Mouse (Mus musculus): ENCODE measurements around the gene Rln3. TPM values are rescaled to one million over a fixed set of nuclear protein-coding genes. Genes with fewer than 3 reads are reported as not detected.

Rln3 gene
- 2.6 and 7.4 TPM in 2 replicates for polyA plus RNA-seq (2012; rRNA removed)

- H3K27me3 ChIP-seq (ENCODE audit: control insufficient read depth, insufficient read depth, low read length), result no peaks in the 10 kb centered on the region
- 39% methylated on average over 9 of the region's 9 CpGs for WGBS
These were observed at the start of gene Rln3 for GRCm38 (mm10) chr8:84044900-84045299. Gene Rln3 (minus strand): TSS chr8:84045000.

GRCm38 (mm10) chr8:84090585-84090984 lies 45.8 kb upstream of the Rln3 start:
- H3K4me3 ChIP-seq (replicated peaks; ENCODE audit: insufficient read depth, low read depth, low read length), result no peak overlapping the region
- H3K27ac ChIP-seq (ENCODE audit: insufficient read depth, low read length), result no peak overlapping the region
- TF ChIP-seq CTCF (IDR thresholded peaks at IDR 0.05; ENCODE audit: borderline replicate concordance, insufficient read depth, low read depth, low read length), result no peak
- no peak for TF ChIP-seq POLR2A (IDR thresholded peaks at IDR 0.05; ENCODE audit: borderline replicate concordance, insufficient read depth, low read length)
- no peaks in the 10 kb centered on the region for H3K27me3 ChIP-seq (ENCODE audit: control insufficient read depth, insufficient read depth, low read length)
- H3K4me1 ChIP-seq (ENCODE audit: control insufficient read depth, insufficient read depth, low read length), result no peaks in the 10 kb centered on the region
- no peak for DNase-seq
- 66% methylated on average over 8 of the region's 8 CpGs for WGBS

More at GRCm38 (mm10) chr8:84044900-84045299, at the start of gene Rln3:
- Histone ChIP-seq H3K4me3 (replicated peaks; ENCODE audit: insufficient read depth, low read depth, low read length) (no peak within 1 kb of the TSS), H3K27ac (ENCODE audit: insufficient read depth, low read length) (no peak within 1 kb of the TSS), H3K4me1 (ENCODE audit: control insufficient read depth, insufficient read depth, low read length) (no peaks in the 10 kb centered on the region)
- no peak for TF ChIP-seq POLR2A (IDR thresholded peaks at IDR 0.05; ENCODE audit: borderline replicate concordance, insufficient read depth, low read length)
- TF ChIP-seq CTCF (IDR thresholded peaks at IDR 0.05; ENCODE audit: borderline replicate concordance, insufficient read depth, low read depth, low read length), result no peak
- DNase-seq, result no peak

- H3K4me1 ChIP-seq (ENCODE audit: control insufficient read depth, insufficient read depth, low read length), result no peaks in the 10 kb centered on the region
- no peak for TF ChIP-seq CTCF (IDR thresholded peaks at IDR 0.05; ENCODE audit: borderline replicate concordance, insufficient read depth, low read depth, low read length)
- no peak for TF ChIP-seq POLR2A (IDR thresholded peaks at IDR 0.05; ENCODE audit: borderline replicate concordance, insufficient read depth, low read length)
- H3K27ac ChIP-seq (ENCODE audit: insufficient read depth, low read length), result no peak overlapping the region
- H3K27me3 ChIP-seq (ENCODE audit: control insufficient read depth, insufficient read depth, low read length), result no peaks in the 10 kb centered on the region
- 78% methylated on average over 9 of the region's 9 CpGs for WGBS
- H3K4me3 ChIP-seq (replicated peaks; ENCODE audit: insufficient read depth, low read depth, low read length), result no peak overlapping the region
- no peak for DNase-seq
These were observed 44.5 kb upstream of the Rln3 start for GRCm38 (mm10) chr8:84089277-84089676.

- Histone ChIP-seq H3K27me3 (ENCODE audit: control insufficient read depth, insufficient read depth, low read length) (no peaks in the 10 kb centered on the region), H3K4me1 (ENCODE audit: control insufficient read depth, insufficient read depth, low read length) (no peaks in the 10 kb centered on the region), H3K4me3 (replicated peaks; ENCODE audit: insufficient read depth, low read depth, low read length) (no peak overlapping the region), H3K27ac (ENCODE audit: insufficient read depth, low read length) (no peak overlapping the region)
- no peak for DNase-seq
- TF ChIP-seq POLR2A (IDR thresholded peaks at IDR 0.05; ENCODE audit: borderline replicate concordance, insufficient read depth, low read length), result no peak
- TF ChIP-seq CTCF (IDR thresholded peaks at IDR 0.05; ENCODE audit: borderline replicate concordance, insufficient read depth, low read depth, low read length), result no peak
- 88% methylated on average over 14 of the region's 14 CpGs for WGBS
These were observed 43.0 kb upstream of the Rln3 start for GRCm38 (mm10) chr8:84087821-84088220.

GRCm38 (mm10) chr8:84087156-84087555 lies 42.4 kb upstream of the Rln3 start:
- no peak for DNase-seq
- no peaks in the 10 kb centered on the region for H3K4me1 ChIP-seq (ENCODE audit: control insufficient read depth, insufficient read depth, low read length)
- 78% methylated on average over 7 of the region's 7 CpGs for WGBS
- no peaks in the 10 kb centered on the region for H3K27me3 ChIP-seq (ENCODE audit: control insufficient read depth, insufficient read depth, low read length)
- H3K27ac ChIP-seq (ENCODE audit: insufficient read depth, low read length), result no peak overlapping the region
- no peak for TF ChIP-seq CTCF (IDR thresholded peaks at IDR 0.05; ENCODE audit: borderline replicate concordance, insufficient read depth, low read depth, low read length)
- TF ChIP-seq POLR2A (IDR thresholded peaks at IDR 0.05; ENCODE audit: borderline replicate concordance, insufficient read depth, low read length), result no peak
- H3K4me3 ChIP-seq (replicated peaks; ENCODE audit: insufficient read depth, low read depth, low read length), result no peak overlapping the region

GRCm38 (mm10) chr8:84084341-84085115 lies 39.7 kb upstream of the Rln3 start:
- Histone ChIP-seq H3K4me1 (ENCODE audit: control insufficient read depth, insufficient read depth, low read length) (no peaks in the 10 kb centered on the region), H3K4me3 (replicated peaks; ENCODE audit: insufficient read depth, low read depth, low read length) (no peak overlapping the region), H3K27me3 (ENCODE audit: control insufficient read depth, insufficient read depth, low read length) (no peaks in the 10 kb centered on the region), H3K27ac (ENCODE audit: insufficient read depth, low read length) (no peak overlapping the region)
- TF ChIP-seq POLR2A (IDR thresholded peaks at IDR 0.05; ENCODE audit: borderline replicate concordance, insufficient read depth, low read length) (no peak), CTCF (IDR thresholded peaks at IDR 0.05; ENCODE audit: borderline replicate concordance, insufficient read depth, low read depth, low read length) (no peak)
- no peak for DNase-seq
- WGBS, result 49% methylated on average over 42 of the region's 42 CpGs

GRCm38 (mm10) chr8:84083829-84084241 lies 39.0 kb upstream of the Rln3 start:
- H3K27me3 ChIP-seq (ENCODE audit: control insufficient read depth, insufficient read depth, low read length), result no peaks in the 10 kb centered on the region
- 33% methylated on average over 8 of the region's 8 CpGs for WGBS
- H3K4me1 ChIP-seq (ENCODE audit: control insufficient read depth, insufficient read depth, low read length), result no peaks in the 10 kb centered on the region
- H3K4me3 ChIP-seq (replicated peaks; ENCODE audit: insufficient read depth, low read depth, low read length), result no peak overlapping the region
- no peak for DNase-seq
- H3K27ac ChIP-seq (ENCODE audit: insufficient read depth, low read length), result no peak overlapping the region
- TF ChIP-seq POLR2A (IDR thresholded peaks at IDR 0.05; ENCODE audit: borderline replicate concordance, insufficient read depth, low read length), result no peak
- 0 out of 2 replicates have a peak, but pooled peaks have one; percentile 26 for TF ChIP-seq CTCF (IDR thresholded peaks at IDR 0.05; ENCODE audit: borderline replicate concordance, insufficient read depth, low read depth, low read length)

- Histone ChIP-seq H3K27me3 (ENCODE audit: control insufficient read depth, insufficient read depth, low read length) (no peaks in the 10 kb centered on the region), H3K4me3 (replicated peaks; ENCODE audit: insufficient read depth, low read depth, low read length) (no peak overlapping the region), H3K27ac (ENCODE audit: insufficient read depth, low read length) (no peak overlapping the region), H3K4me1 (ENCODE audit: control insufficient read depth, insufficient read depth, low read length) (no peaks in the 10 kb centered on the region)
- peak in 1 of 2 experiments; percentile 11 for DNase-seq
- TF ChIP-seq POLR2A (IDR thresholded peaks at IDR 0.05; ENCODE audit: borderline replicate concordance, insufficient read depth, low read length) (no peak), CTCF (IDR thresholded peaks at IDR 0.05; ENCODE audit: borderline replicate concordance, insufficient read depth, low read depth, low read length) (no peak)
- 85% methylated on average over 5 of the region's 5 CpGs for WGBS
These were observed 34.4 kb upstream of the Rln3 start for GRCm38 (mm10) chr8:84079206-84079605.

Data from cerebellum, adult 2 months (tissue).